Mouse (Mus musculus) limb, embryonic 15.5 days (tissue): ENCODE results near the gene Serinc1. TPM values are rescaled to one million over a fixed set of nuclear protein-coding genes. Genes with fewer than 3 reads are reported as not detected.
"Not testable (repeated sequence)": the region's sequence is repeated elsewhere in the genome, so short reads cannot be mapped to it uniquely, and the experiment has no call there.

Experiments used
- ATAC-seq: fragments of 200-750 bp; cut with Nextera tagmentation; 2 replicates; pipeline ENCODE4 v1.8.0; 2017; ENCODE audit warnings: low read depth, moderate TSS enrichment; ENCODE audit not compliant: insufficient number of reproducible peaks, low FRiP score, low TSS enrichment
- H3K27ac ChIP-seq: fragments of 300-500 bp; sonication (generic); 2 replicates; pipeline ENCODE4 v1.5.1; 2015; ENCODE audit warnings: moderate library complexity, mild to moderate bottlenecking, inconsistent platforms
- H3K27me3 ChIP-seq: fragments of 300-500 bp; sonication (generic); 2 replicates; pipeline ENCODE4 v1.6.1; 2015; ENCODE audit warnings: inconsistent platforms
- H3K36me3 ChIP-seq: fragments of 300-500 bp; sonication (generic); 2 replicates; pipeline ENCODE4 v1.6.1; 2015; ENCODE audit warnings: inconsistent platforms
- H3K4me1 ChIP-seq: fragments of 300-500 bp; sonication (generic); 2 replicates; pipeline ENCODE4 v1.6.1; 2015; ENCODE audit warnings: inconsistent platforms
- H3K4me2 ChIP-seq: fragments of 300-500 bp; sonication (generic); 2 replicates; pipeline ENCODE4 v1.6.1; 2015; ENCODE audit warnings: mild to moderate bottlenecking, inconsistent platforms
- H3K4me3 ChIP-seq: fragments of 300-500 bp; sonication (generic); 2 replicates; pipeline ENCODE4 v1.5.1; 2015; ENCODE audit warnings: mild to moderate bottlenecking, inconsistent platforms
- H3K9ac ChIP-seq: fragments of 300-500 bp; sonication (generic); 2 replicates; pipeline ENCODE4 v1.6.1; 2015; ENCODE audit warnings: inconsistent platforms
- H3K9me3 ChIP-seq: fragments of 300-500 bp; sonication (generic); 2 replicates; pipeline ENCODE4 v1.6.1; 2016; ENCODE audit warnings: inconsistent platforms
- WGBS: fragments of 180-500 bp; shearing (Covaris S2); methylation state at CpG from one replicate; pipeline ENCODE4 v1.1.7; 2015; 5-methylcytosine and 5-hydroxymethylcytosine counted together
- polyA plus RNA-seq: library from polyadenylated mRNA; unstranded; fragments of >200 nt; fragmentation: Nextera tagmentation; extraction: Ambion mirVana; gene quantifications from 2 replicates; pipeline ENCODE4 v1.2.1, GENCODE M21; 2015

The Serinc1 gene
- polyA plus RNA-seq, result 147 and 155 TPM in 2 replicates

- H3K9ac ChIP-seq, result peak within 1 kb of the TSS; percentile 76
- WGBS, result 13% methylated on average over 49 of the region's 49 CpGs
- no peaks in the 10 kb centered on the region for H3K27me3 ChIP-seq
- H3K9me3 ChIP-seq, result no peaks in the 10 kb centered on the region
- H3K36me3 ChIP-seq, result peaks cover 1% of the 10 kb centered on the region; the same call in 1 of the 2 replicates
- peak; percentile 96 for ATAC-seq
- H3K4me2 ChIP-seq, result peak within 1 kb of the TSS; percentile 48
- peak within 1 kb of the TSS; percentile 96 for H3K27ac ChIP-seq
- peaks cover 10% of the 10 kb centered on the region; the same call in 1 of the 2 replicates for H3K4me1 ChIP-seq
- H3K4me3 ChIP-seq, result peak within 1 kb of the TSS; percentile 86
These were observed at the start of gene Serinc1 for GRCm38 (mm10) chr10:57532218-57533101. Gene Serinc1, minus strand, starts transcription at chr10:57532530.

- WGBS, result 76% methylated on average over 2 of the region's 2 CpGs
- H3K27ac ChIP-seq, result no peak overlapping the region
These were observed 44.4 kb upstream of the Serinc1 start for GRCm38 (mm10) chr10:57576721-57577120.

GRCm38 (mm10) chr10:57572130-57572529, 39.8 kb upstream of the Serinc1 start:
- H3K9ac ChIP-seq, result no peak overlapping the region
- no peak overlapping the region for H3K4me3 ChIP-seq
- H3K9me3 ChIP-seq, result no peaks in the 10 kb centered on the region
- no peak for ATAC-seq
- H3K4me2 ChIP-seq, result no peak overlapping the region
- no peaks in the 10 kb centered on the region for H3K36me3 ChIP-seq
- H3K27me3 ChIP-seq, result no peaks in the 10 kb centered on the region
- WGBS, result 76% methylated on average over 4 of the region's 4 CpGs
- no peaks in the 10 kb centered on the region for H3K4me1 ChIP-seq
- H3K27ac ChIP-seq, result no peak overlapping the region

More at GRCm38 (mm10) chr10:57576721-57577120, 44.4 kb upstream of the Serinc1 start:
- Histone ChIP-seq H3K4me1 (no peaks in the 10 kb centered on the region), H3K9me3 (no peaks in the 10 kb centered on the region), H3K9ac (no peak overlapping the region), H3K27me3 (no peaks in the 10 kb centered on the region), H3K4me3 (no peak overlapping the region), H3K36me3 (no peaks in the 10 kb centered on the region), H3K4me2 (no peak overlapping the region)
- ATAC-seq, result no peak

- Histone ChIP-seq H3K36me3 (no peaks in the 10 kb centered on the region), H3K4me2 (no peak overlapping the region), H3K4me3 (no peak overlapping the region), H3K9ac (no peak overlapping the region), H3K4me1 (no peaks in the 10 kb centered on the region), H3K27me3 (no peaks in the 10 kb centered on the region), H3K27ac (no peak overlapping the region), H3K9me3 (no peaks in the 10 kb centered on the region)
- 33% methylated on average over 8 of the region's 8 CpGs for WGBS
- no peak for ATAC-seq
These were observed 38.9 kb upstream of the Serinc1 start for GRCm38 (mm10) chr10:57571211-57571730.

- no peak overlapping the region for H3K4me3 ChIP-seq
- H3K27ac ChIP-seq, result no peak overlapping the region
These were observed 36.9 kb upstream of the Serinc1 start for GRCm38 (mm10) chr10:57569023-57569931.

GRCm38 (mm10) chr10:57566221-57566620, 33.9 kb upstream of the Serinc1 start:
- Histone ChIP-seq H3K27ac (no peak overlapping the region), H3K27me3 (no peaks in the 10 kb centered on the region), H3K4me1 (no peaks in the 10 kb centered on the region), H3K4me3 (no peak overlapping the region), H3K9ac (no peak overlapping the region), H3K36me3 (no peaks in the 10 kb centered on the region), H3K9me3 (no peaks in the 10 kb centered on the region), H3K4me2 (no peak overlapping the region)
- ATAC-seq, result no peak
- 53% methylated on average over 1 of the region's 1 CpGs for WGBS

More at GRCm38 (mm10) chr10:57569023-57569931, 36.9 kb upstream of the Serinc1 start:
- no peaks in the 10 kb centered on the region for H3K4me1 ChIP-seq
- no peaks in the 10 kb centered on the region for H3K27me3 ChIP-seq
- no peaks in the 10 kb centered on the region for H3K36me3 ChIP-seq
- WGBS, result 79% methylated on average over 13 of the region's 13 CpGs
- H3K4me2 ChIP-seq, result no peak overlapping the region
- H3K9me3 ChIP-seq, result no peaks in the 10 kb centered on the region
- no peak overlapping the region for H3K9ac ChIP-seq
- ATAC-seq, result no peak

GRCm38 (mm10) chr10:57557597-57557996, 25.3 kb upstream of the Serinc1 start:
- Histone ChIP-seq H3K4me3 (no peak overlapping the region), H3K27ac (no peak overlapping the region), H3K9me3 (no peaks in the 10 kb centered on the region), H3K27me3 (no peaks in the 10 kb centered on the region), H3K4me1 (no peaks in the 10 kb centered on the region), H3K9ac (no peak overlapping the region), H3K36me3 (no peaks in the 10 kb centered on the region), H3K4me2 (no peak overlapping the region)
- 81% methylated on average over 5 of the region's 5 CpGs for WGBS
- no peak for ATAC-seq

GRCm38 (mm10) chr10:57553719-57554118, 21.4 kb upstream of the Serinc1 start:
- Histone ChIP-seq H3K4me1 (no peaks in the 10 kb centered on the region), H3K4me2 (no peak overlapping the region), H3K27ac (no peak overlapping the region), H3K36me3 (no peaks in the 10 kb centered on the region), H3K9ac (no peak overlapping the region), H3K4me3 (no peak overlapping the region), H3K27me3 (no peaks in the 10 kb centered on the region), H3K9me3 (no peaks in the 10 kb centered on the region)
- WGBS, result 68% methylated on average over 1 of the region's 1 CpGs
- ATAC-seq, result no peak

- H3K4me2 ChIP-seq, result no peak overlapping the region
- no peak for ATAC-seq
- no peaks in the 10 kb centered on the region for H3K36me3 ChIP-seq
- no peaks in the 10 kb centered on the region for H3K9me3 ChIP-seq
- no peak overlapping the region for H3K9ac ChIP-seq
- no peaks in the 10 kb centered on the region for H3K4me1 ChIP-seq
- H3K27ac ChIP-seq, result no peak overlapping the region
- H3K4me3 ChIP-seq, result no peak overlapping the region
- 90% methylated on average over 4 of the region's 4 CpGs for WGBS
- no peaks in the 10 kb centered on the region for H3K27me3 ChIP-seq
These were observed 17.3 kb upstream of the Serinc1 start for GRCm38 (mm10) chr10:57549631-57550030.

- not testable (repeated sequence) for H3K36me3 ChIP-seq, ATAC-seq, H3K4me1 ChIP-seq, H3K4me3 ChIP-seq, H3K27ac ChIP-seq, H3K9me3 ChIP-seq, H3K27me3 ChIP-seq, H3K9ac ChIP-seq, H3K4me2 ChIP-seq
- whole genome bisulfite sequencing, result 79% methylated on average over 9 of the region's 9 CpGs
These were observed 11.6 kb upstream of the Serinc1 start for GRCm38 (mm10) chr10:57543890-57544289.

- Histone ChIP-seq H3K27ac (peak overlapping the region; percentile 96), H3K9me3 (no peaks in the 10 kb centered on the region), H3K4me1 (peaks cover 10% of the 10 kb centered on the region; the same call in 1 of the 2 replicates), H3K9ac (peak overlapping the region; percentile 76), H3K4me2 (peak overlapping the region; percentile 48), H3K4me3 (peak overlapping the region; percentile 86), H3K27me3 (no peaks in the 10 kb centered on the region), H3K36me3 (peaks cover 9% of the 10 kb centered on the region)
- no peak for ATAC-seq
- WGBS, result 3% methylated on average over 28 of the region's 28 CpGs
These were observed 613 bp downstream of the Serinc1 start for GRCm38 (mm10) chr10:57531616-57532217.
